Mouse (Mus musculus) frontal cortex, postnatal 14 days (tissue): ENCODE measurements around the gene Khdc1a.

ENCODE experiments used
- DNase-seq, 2 experiments: peaks; one replicate each; pipeline ENCODE4 v3.0.0; 2022; ENCODE audit warnings: low spot score in 2 of 2

The Khdc1a gene

GRCm38 (mm10) chr1:21391138-21391671 is 41.8 kb downstream of the Khdc1a start:
- DNase-seq = no peak
